Mouse (Mus musculus): ENCODE results near the gene Zcchc18. TPM values are rescaled to one million over a fixed set of nuclear protein-coding genes. Genes with fewer than 3 reads are reported as not detected.
A peak's percentile ranks its signal among the peaks of the same experiment; 100 is the strongest.

Gene Zcchc18
- polyA plus RNA-seq, 1 experiment from 2014 or later = 20.0 TPM

GRCm38 (mm10) chrX:136991274-136991673 lies 1.7 kb upstream of the Zcchc18 start:
- Histone ChIP-seq H3K9me3 (ENCODE audit: control insufficient read depth, low read length) (no peaks in the 10 kb centered on the region), H3K27me3 (replicated peaks; ENCODE audit: control insufficient read depth, insufficient read depth, low read length) (peaks cover 18% of the 10 kb centered on the region; the same call in 1 of the 2 replicates), H3K9ac (ENCODE audit: low read length) (no peak overlapping the region), H3K4me1 (replicated peaks; ENCODE audit: control insufficient read depth, insufficient read depth, low read length) (no peaks in the 10 kb centered on the region), H3K27ac (ENCODE audit: low read depth) (no peak overlapping the region), H3K4me2 (ENCODE audit: low read length) (no peak overlapping the region), H3K36me3 (ENCODE audit: control insufficient read depth, insufficient read depth, low read length) (no peaks in the 10 kb centered on the region), H3K4me3 (ENCODE audit: low read depth, low read length) (no peak overlapping the region)
- ATAC-seq (replicated peaks; ENCODE audit: low FRiP score, low TSS enrichment, low read depth) = no peak
- DNase-seq (ENCODE audit: low spot score) = no peak
- 63% methylated on average over 2 of the region's 2 CpGs for WGBS

- Histone ChIP-seq H3K4me1 (replicated peaks; ENCODE audit: control insufficient read depth, insufficient read depth, low read length) (no peaks in the 10 kb centered on the region), H3K36me3 (ENCODE audit: control insufficient read depth, insufficient read depth, low read length) (no peaks in the 10 kb centered on the region), H3K27me3 (replicated peaks; ENCODE audit: control insufficient read depth, insufficient read depth, low read length) (peaks cover 18% of the 10 kb centered on the region; the same call in 1 of the 2 replicates), H3K27ac (ENCODE audit: low read depth) (no peak overlapping the region), H3K4me2 (ENCODE audit: low read length) (peak overlapping the region; percentile 53), H3K9me3 (ENCODE audit: control insufficient read depth, low read length) (no peaks in the 10 kb centered on the region), H3K9ac (ENCODE audit: low read length) (no peak overlapping the region), H3K4me3 (ENCODE audit: low read depth, low read length) (peak overlapping the region; percentile 34)
- WGBS = 19% methylated on average over 19 of the region's 19 CpGs
- ATAC-seq (replicated peaks; ENCODE audit: low FRiP score, low TSS enrichment, low read depth) = peak; percentile 58
- no peak for DNase-seq (ENCODE audit: low spot score)
Measured at GRCm38 (mm10) chrX:136992191-136992965, 577 bp upstream of the Zcchc18 start.

- Histone ChIP-seq H3K4me1 (replicated peaks; ENCODE audit: control insufficient read depth, insufficient read depth, low read length) (no peaks in the 10 kb centered on the region), H3K9me3 (ENCODE audit: control insufficient read depth, low read length) (no peaks in the 10 kb centered on the region), H3K36me3 (ENCODE audit: control insufficient read depth, insufficient read depth, low read length) (no peaks in the 10 kb centered on the region), H3K4me2 (ENCODE audit: low read length) (peak overlapping the region; percentile 53), H3K4me3 (ENCODE audit: low read depth, low read length) (peak overlapping the region; percentile 34), H3K27ac (ENCODE audit: low read depth) (no peak overlapping the region), H3K27me3 (replicated peaks; ENCODE audit: control insufficient read depth, insufficient read depth, low read length) (peaks cover 18% of the 10 kb centered on the region; the same call in 1 of the 2 replicates), H3K9ac (ENCODE audit: low read length) (no peak overlapping the region)
- ATAC-seq (replicated peaks; ENCODE audit: low FRiP score, low TSS enrichment, low read depth) (no peak), DNase-seq (ENCODE audit: low spot score) (no peak)
- 24% methylated on average over 13 of the region's 14 CpGs for WGBS
Measured at GRCm38 (mm10) chrX:136993641-136994040, 686 bp downstream of the Zcchc18 start.

GRCm38 (mm10) chrX:136996256-136996655 lies 3.3 kb downstream of the Zcchc18 start:
- Histone ChIP-seq H3K27me3 (replicated peaks; ENCODE audit: control insufficient read depth, insufficient read depth, low read length) (peaks cover 18% of the 10 kb centered on the region; the same call in 1 of the 2 replicates), H3K4me1 (replicated peaks; ENCODE audit: control insufficient read depth, insufficient read depth, low read length) (no peaks in the 10 kb centered on the region), H3K9me3 (ENCODE audit: control insufficient read depth, low read length) (no peaks in the 10 kb centered on the region), H3K36me3 (ENCODE audit: control insufficient read depth, insufficient read depth, low read length) (no peaks in the 10 kb centered on the region), H3K4me3 (ENCODE audit: low read depth, low read length) (no peak overlapping the region), H3K9ac (ENCODE audit: low read length) (no peak overlapping the region), H3K4me2 (ENCODE audit: low read length) (no peak overlapping the region), H3K27ac (ENCODE audit: low read depth) (no peak overlapping the region)
- ATAC-seq (replicated peaks; ENCODE audit: low FRiP score, low TSS enrichment, low read depth) (no peak), DNase-seq (ENCODE audit: low spot score) (no peak)
- 74% methylated on average over 2 of the region's 2 CpGs for WGBS

- H3K4me2 ChIP-seq (ENCODE audit: low read length) = no peak overlapping the region
- ATAC-seq (replicated peaks; ENCODE audit: low FRiP score, low TSS enrichment, low read depth) (no peak), DNase-seq (ENCODE audit: low spot score) (no peak)
- H3K27ac ChIP-seq (ENCODE audit: low read depth) = no peak overlapping the region
- H3K27me3 ChIP-seq (replicated peaks; ENCODE audit: control insufficient read depth, insufficient read depth, low read length) = no peaks in the 10 kb centered on the region
- no peak overlapping the region for H3K9ac ChIP-seq (ENCODE audit: low read length)
- no peaks in the 10 kb centered on the region for H3K4me1 ChIP-seq (replicated peaks; ENCODE audit: control insufficient read depth, insufficient read depth, low read length)
- no peak overlapping the region for H3K4me3 ChIP-seq (ENCODE audit: low read depth, low read length)
- 0 out of 2 replicates have a peak, but pooled peaks cover 3% of the 10 kb centered on the region for H3K36me3 ChIP-seq (ENCODE audit: control insufficient read depth, insufficient read depth, low read length)
- WGBS = 51% methylated on average over 6 of the region's 6 CpGs
- no peaks in the 10 kb centered on the region for H3K9me3 ChIP-seq (ENCODE audit: control insufficient read depth, low read length)
Measured at GRCm38 (mm10) chrX:137015099-137015709, 22.2 kb downstream of the Zcchc18 start.

- DNase-seq (ENCODE audit: low spot score) = no peak
- H3K9me3 ChIP-seq (ENCODE audit: control insufficient read depth, low read length) = no peaks in the 10 kb centered on the region
- 81% methylated on average over 1 of the region's 1 CpGs for WGBS
- H3K4me3 ChIP-seq (ENCODE audit: low read depth, low read length) = no peak overlapping the region
- H3K4me1 ChIP-seq (replicated peaks; ENCODE audit: control insufficient read depth, insufficient read depth, low read length) = no peaks in the 10 kb centered on the region
- no peaks in the 10 kb centered on the region for H3K36me3 ChIP-seq (ENCODE audit: control insufficient read depth, insufficient read depth, low read length)
- no peak overlapping the region for H3K4me2 ChIP-seq (ENCODE audit: low read length)
- ATAC-seq (replicated peaks; ENCODE audit: low FRiP score, low TSS enrichment, low read depth) = no peak
- H3K27me3 ChIP-seq (replicated peaks; ENCODE audit: control insufficient read depth, insufficient read depth, low read length) = no peaks in the 10 kb centered on the region
- no peak overlapping the region for H3K27ac ChIP-seq (ENCODE audit: low read depth)
- no peak overlapping the region for H3K9ac ChIP-seq (ENCODE audit: low read length)
Measured at GRCm38 (mm10) chrX:137017668-137018067, 24.7 kb downstream of the Zcchc18 start.

GRCm38 (mm10) chrX:137019310-137019709 lies 26.4 kb downstream of the Zcchc18 start:
- Histone ChIP-seq H3K9ac (ENCODE audit: low read length) (no peak overlapping the region), H3K36me3 (ENCODE audit: control insufficient read depth, insufficient read depth, low read length) (no peaks in the 10 kb centered on the region), H3K4me1 (replicated peaks; ENCODE audit: control insufficient read depth, insufficient read depth, low read length) (no peaks in the 10 kb centered on the region), H3K9me3 (ENCODE audit: control insufficient read depth, low read length) (no peaks in the 10 kb centered on the region), H3K4me2 (ENCODE audit: low read length) (no peak overlapping the region), H3K27me3 (replicated peaks; ENCODE audit: control insufficient read depth, insufficient read depth, low read length) (no peaks in the 10 kb centered on the region), H3K4me3 (ENCODE audit: low read depth, low read length) (no peak overlapping the region), H3K27ac (ENCODE audit: low read depth) (no peak overlapping the region)
- no peak for ATAC-seq (replicated peaks; ENCODE audit: low FRiP score, low TSS enrichment, low read depth)
- peak; percentile 68 for DNase-seq (ENCODE audit: low spot score)
- 21% methylated on average over 1 of the region's 1 CpGs for WGBS

- DNase-seq (ENCODE audit: low spot score) (no peak), ATAC-seq (replicated peaks; ENCODE audit: low FRiP score, low TSS enrichment, low read depth) (no peak)
- H3K4me3 ChIP-seq (ENCODE audit: low read depth, low read length) = no peak overlapping the region
- 88% methylated on average over 8 of the region's 8 CpGs for WGBS
- no peak overlapping the region for H3K9ac ChIP-seq (ENCODE audit: low read length)
- no peak overlapping the region for H3K4me2 ChIP-seq (ENCODE audit: low read length)
- no peaks in the 10 kb centered on the region for H3K9me3 ChIP-seq (ENCODE audit: control insufficient read depth, low read length)
- no peaks in the 10 kb centered on the region for H3K4me1 ChIP-seq (replicated peaks; ENCODE audit: control insufficient read depth, insufficient read depth, low read length)
- no peaks in the 10 kb centered on the region for H3K27me3 ChIP-seq (replicated peaks; ENCODE audit: control insufficient read depth, insufficient read depth, low read length)
- no peak overlapping the region for H3K27ac ChIP-seq (ENCODE audit: low read depth)
- peaks cover 4% of the 10 kb centered on the region; the same call in 1 of the 2 replicates for H3K36me3 ChIP-seq (ENCODE audit: control insufficient read depth, insufficient read depth, low read length)
Measured at GRCm38 (mm10) chrX:137030916-137031315, 38.0 kb downstream of the Zcchc18 start.

All from intestine, embryonic 14.5 days (tissue).